Mouse (Mus musculus) MEL (cell line): ENCODE measurements around the gene Gzf1. TPM values are rescaled to one million over a fixed set of nuclear protein-coding genes. Genes with fewer than 3 reads are reported as not detected.

Source experiments
- DNase-seq: peaks from one replicate; pipeline ENCODE4 v3.0.0; 2011; ENCODE audit warnings: low read depth, low spot score
- H3K27ac ChIP-seq: 2 replicates; pipeline ENCODE4 v1.5.1; 2012; ENCODE audit warnings: low read depth, mild to moderate bottlenecking, control low read depth, low read length, moderate library complexity; ENCODE audit not compliant: control insufficient read depth
- H3K27me3 ChIP-seq, 2 experiments: fragments of 150-350 bp in 1 of 2; sonication (generic) in 1 of 2; 2 replicates each; pipeline ENCODE4 v1.6.1; 2012; ENCODE audit warnings: low read length in 2 of 2, mild to moderate bottlenecking in 2 of 2, improper control_type of control experiment in 1 of 2, moderate library complexity in 1 of 2; ENCODE audit not compliant: insufficient read depth in 2 of 2, control insufficient read depth in 1 of 2
- H3K36me3 ChIP-seq, 2 experiments: 2 replicates each; pipeline ENCODE4 v1.6.1; 2012 to 2014; ENCODE audit warnings: low read length in 2 of 2, improper control_type of control experiment in 1 of 2, inconsistent platforms in 1 of 2, mild to moderate bottlenecking in 1 of 2; ENCODE audit not compliant: insufficient read depth in 2 of 2, control insufficient read depth in 1 of 2
- H3K4me1 ChIP-seq, 2 experiments: fragments of 150-350 bp in 1 of 2; sonication (generic) in 1 of 2; 2 replicates each; pipeline ENCODE4 v1.6.1; 2012; ENCODE audit warnings: low read length in 2 of 2, improper control_type of control experiment in 1 of 2, mild to moderate bottlenecking in 1 of 2; ENCODE audit not compliant: insufficient read depth in 2 of 2, control insufficient read depth in 1 of 2
- H3K4me3 ChIP-seq, 2 experiments: fragments of 150-350 bp in 1 of 2; sonication (generic) in 1 of 2; 2 replicates each; pipeline ENCODE4 v1.5.1; 2012; ENCODE audit warnings: low read depth in 2 of 2, low read length in 2 of 2, mild to moderate bottlenecking in 2 of 2, moderate library complexity in 2 of 2, control low read depth in 1 of 2, improper control_type of control experiment in 1 of 2; ENCODE audit not compliant: control insufficient read depth in 1 of 2, insufficient read depth in 1 of 2
- H3K79me2 ChIP-seq: 2 replicates; pipeline ENCODE4 v1.6.1; 2012; ENCODE audit warnings: mild to moderate bottlenecking, low read length, moderate library complexity; ENCODE audit not compliant: control insufficient read depth, poor library complexity, insufficient read depth
- H3K9ac ChIP-seq: 2 replicates; pipeline ENCODE4 v1.6.1; 2012; ENCODE audit warnings: low read depth, mild to moderate bottlenecking, control low read depth, low read length, moderate library complexity; ENCODE audit not compliant: control insufficient read depth, poor library complexity, severe bottlenecking
- H3K9me3 ChIP-seq: fragments of 150-350 bp; sonication (generic); replicated peaks from 2 replicates; pipeline ENCODE4 v1.6.1; 2012; ENCODE audit warnings: mild to moderate bottlenecking, low read length, improper control_type of control experiment, moderate library complexity; ENCODE audit not compliant: insufficient read depth
- BHLHE40 ChIP-seq: IDR thresholded peaks from 2 replicates; pipeline ENCODE4 v1.6.1; 2012; ENCODE audit warnings: low read depth, mild to moderate bottlenecking, inconsistent platforms, low read length, improper control_type of control experiment, borderline replicate concordance
- ELF1 ChIP-seq: IDR thresholded peaks from 2 replicates; pipeline ENCODE4 v1.6.1; 2014; ENCODE audit warnings: low read depth, mild to moderate bottlenecking, inconsistent platforms, low read length, improper control_type of control experiment, moderate library complexity
- EP300 ChIP-seq, 2 experiments: IDR thresholded peaks; 2 replicates each; pipeline ENCODE4 v1.6.1; 2011; ENCODE audit warnings: improper control_type of control experiment in 2 of 2, low read length in 2 of 2, low read depth in 1 of 2, mild to moderate bottlenecking in 1 of 2
- ETS1 ChIP-seq: IDR thresholded peaks from 2 replicates; pipeline ENCODE4 v1.6.1; 2012; ENCODE audit warnings: low read depth, mild to moderate bottlenecking, inconsistent platforms, low read length, improper control_type of control experiment, moderate library complexity
- MAFK ChIP-seq: IDR thresholded peaks from 2 replicates; pipeline ENCODE4 v1.6.1; 2011; ENCODE audit warnings: low read depth, mild to moderate bottlenecking, low read length, improper control_type of control experiment, borderline replicate concordance
- MAX ChIP-seq: IDR thresholded peaks from 2 replicates; pipeline ENCODE4 v1.6.1; 2011; ENCODE audit warnings: low read length, improper control_type of control experiment
- MAZ ChIP-seq: IDR thresholded peaks from 2 replicates; pipeline ENCODE4 v1.6.1; 2012; ENCODE audit warnings: low read depth, mild to moderate bottlenecking, inconsistent platforms, low read length, improper control_type of control experiment
- MXI1 ChIP-seq: IDR thresholded peaks from 2 replicates; pipeline ENCODE4 v1.6.1; 2011; ENCODE audit warnings: mild to moderate bottlenecking, low read depth, low read length, improper control_type of control experiment
- NELFE ChIP-seq: IDR thresholded peaks from 2 replicates; pipeline ENCODE4 v1.6.1; 2011; ENCODE audit warnings: low read depth, low read length, improper control_type of control experiment
- NRF1 ChIP-seq: IDR thresholded peaks from 2 replicates; pipeline ENCODE4 v1.6.1; 2014; ENCODE audit warnings: low read depth, mild to moderate bottlenecking, inconsistent platforms, low read length, improper control_type of control experiment, moderate library complexity; ENCODE audit not compliant: poor library complexity, insufficient read depth, severe bottlenecking
- POLR2A ChIP-seq, 2 experiments: IDR thresholded peaks; 2 replicates each; pipeline ENCODE4 v1.6.1; 2011 to 2012; ENCODE audit warnings: low read length in 2 of 2, mild to moderate bottlenecking in 2 of 2, control low read depth in 1 of 2, improper control_type of control experiment in 1 of 2, low read depth in 1 of 2, moderate library complexity in 1 of 2; ENCODE audit not compliant: control insufficient read depth in 1 of 2, insufficient read depth in 1 of 2, poor library complexity in 1 of 2
- POLR2AphosphoS5 ChIP-seq: IDR thresholded peaks from 2 replicates; pipeline ENCODE4 v1.6.1; 2012; ENCODE audit warnings: low read depth, borderline replicate concordance, mild to moderate bottlenecking, inconsistent platforms, low read length, moderate library complexity, mixed read lengths
- RAD21 ChIP-seq: IDR thresholded peaks from 2 replicates; pipeline ENCODE4 v1.6.1; 2011; ENCODE audit warnings: mild to moderate bottlenecking, low read depth, low read length, improper control_type of control experiment
- RCOR1 ChIP-seq: IDR thresholded peaks from 2 replicates; pipeline ENCODE4 v1.6.1; 2012; ENCODE audit warnings: low read depth, mild to moderate bottlenecking, inconsistent platforms, low read length, improper control_type of control experiment
- SMC3 ChIP-seq: IDR thresholded peaks from 2 replicates; pipeline ENCODE4 v1.6.1; 2011; ENCODE audit warnings: low read depth, low read length, improper control_type of control experiment
- TAL1 ChIP-seq: IDR thresholded peaks from 2 replicates; pipeline ENCODE4 v1.6.1; 2012; ENCODE audit warnings: mild to moderate bottlenecking, inconsistent platforms, low read length, moderate library complexity, mixed read lengths
- TBP ChIP-seq: IDR thresholded peaks from 2 replicates; pipeline ENCODE4 v1.8.0; 2011; ENCODE audit warnings: low read depth, low read length, improper control_type of control experiment
- UBTF ChIP-seq: IDR thresholded peaks from 2 replicates; pipeline ENCODE4 v1.6.1; 2012; ENCODE audit warnings: low read depth, mild to moderate bottlenecking, inconsistent platforms, low read length, improper control_type of control experiment, moderate library complexity, borderline replicate concordance; ENCODE audit not compliant: insufficient read depth
- USF2 ChIP-seq, 2 experiments: IDR thresholded peaks; 2 replicates each; pipeline ENCODE4 v1.6.1; 2011 to 2012; ENCODE audit warnings: improper control_type of control experiment in 2 of 2, low read length in 2 of 2, borderline replicate concordance in 1 of 2, inconsistent platforms in 1 of 2, low read depth in 1 of 2, mild to moderate bottlenecking in 1 of 2; ENCODE audit not compliant: insufficient read depth in 1 of 2
- ZC3H11A ChIP-seq: IDR thresholded peaks from 2 replicates; pipeline ENCODE4 v1.6.1; 2012; ENCODE audit warnings: low read depth, mild to moderate bottlenecking, inconsistent platforms, low read length, improper control_type of control experiment
- ZKSCAN1 ChIP-seq: IDR thresholded peaks from 2 replicates; pipeline ENCODE4 v1.6.1; 2012; ENCODE audit warnings: low read depth, mild to moderate bottlenecking, inconsistent platforms, low read length, improper control_type of control experiment, moderate library complexity
- ZNF384 ChIP-seq: IDR thresholded peaks from 2 replicates; pipeline ENCODE4 v1.6.1; 2012; ENCODE audit warnings: low read depth, mild to moderate bottlenecking, inconsistent platforms, low read length, improper control_type of control experiment
- polyA plus RNA-seq, 2 experiments: library from polyadenylated mRNA; stranded (reverse) in 1 of 2; unstranded in 1 of 2; fragments of >175 nt in 1 of 2; fragments of >200 nt in 1 of 2; gene quantifications; 2 replicates each; pipeline versions ENCODE4 v1.2.1 to v1.2.4; 2012; ENCODE audit warnings: low replicate concordance in 2 of 2, low read depth in 1 of 2; ENCODE audit not compliant: insufficient read length in 2 of 2, insufficient read depth in 1 of 2, missing spikeins in 1 of 2
- total RNA-seq: library from RNA; depleted of rRNA; stranded (reverse); fragments of 300-350 nt; gene quantifications from 2 replicates; pipeline ENCODE4 v1.2.3, GENCODE M21; 2012

The Gzf1 gene
- total and polyA plus RNA-seq, 3 experiments, result 9.9 to 17.7 TPM; not detected in 1

GRCm38 (mm10) chr2:148677801-148678200 lies 3.0 kb upstream of the Gzf1 start:
- Histone ChIP-seq H3K27me3 (no peaks in the 10 kb centered on the region), H3K36me3 (peaks cover 6 to 24% of the 10 kb centered on the region in 2 experiments), H3K27ac (no peak overlapping the region), H3K9me3 (no peaks in the 10 kb centered on the region), H3K4me3 (no peak overlapping the region), H3K9ac (no peak overlapping the region), H3K79me2 (peaks cover 28% of the 10 kb centered on the region), H3K4me1 (peaks cover 11 to 13% of the 10 kb centered on the region in 2 experiments)
- TF ChIP-seq USF2 (IDR thresholded peaks at IDR 0.05; ENCODE audit: borderline replicate concordance in 1 of 2, insufficient read depth in 1 of 2, low read depth in 1 of 2, low read length in 2 of 2), result no peak
- TF ChIP-seq ZC3H11A, result no peak
- TF ChIP-seq RCOR1, result no peak
- TF ChIP-seq POLR2AphosphoS5, result no peak
- TF ChIP-seq ZKSCAN1, result no peak
- TF ChIP-seq TBP, result no peak
- TF ChIP-seq MAX, result no peak
- TF ChIP-seq RAD21, result no peak
- TF ChIP-seq ETS1, result no peak
- TF ChIP-seq BHLHE40, result no peak
- no peak for TF ChIP-seq TAL1
- TF ChIP-seq UBTF, result no peak
- TF ChIP-seq NELFE, result no peak
- no peak for TF ChIP-seq POLR2A (IDR thresholded peaks at IDR 0.05; ENCODE audit: control insufficient read depth in 1 of 2, insufficient read depth in 1 of 2, low read depth in 1 of 2, low read length in 2 of 2, poor library complexity in 1 of 2)
- no peak for TF ChIP-seq NRF1
- TF ChIP-seq SMC3, result no peak
- no peak for TF ChIP-seq ZNF384
- TF ChIP-seq EP300 (IDR thresholded peaks at IDR 0.05; ENCODE audit: low read depth in 1 of 2, low read length in 2 of 2), result no peak
- no peak for TF ChIP-seq MAZ
- no peak for DNase-seq

- Histone ChIP-seq H3K79me2 (peaks cover 13% of the 10 kb centered on the region), H3K9ac (no peak overlapping the region), H3K4me1 (peaks cover 9 to 10% of the 10 kb centered on the region in 2 experiments), H3K36me3 (peaks cover 5 to 18% of the 10 kb centered on the region in 2 experiments), H3K27ac (no peak overlapping the region), H3K9me3 (no peaks in the 10 kb centered on the region), H3K27me3 (no peaks in the 10 kb centered on the region), H3K4me3 (no peak overlapping the region)
- TF ChIP-seq ELF1 (no peak), RAD21 (no peak), POLR2A (IDR thresholded peaks at IDR 0.05; ENCODE audit: control insufficient read depth in 1 of 2, insufficient read depth in 1 of 2, low read depth in 1 of 2, low read length in 2 of 2, poor library complexity in 1 of 2) (no peak), MAX (no peak), SMC3 (no peak), MAFK (no peak), TBP (no peak), MXI1 (no peak), USF2 (IDR thresholded peaks at IDR 0.05; ENCODE audit: borderline replicate concordance in 1 of 2, insufficient read depth in 1 of 2, low read depth in 1 of 2, low read length in 2 of 2) (no peak), ZC3H11A (no peak)
- no peak for DNase-seq
These were observed 1.5 kb upstream of the Gzf1 start for GRCm38 (mm10) chr2:148679346-148679745.
